In genomic region chr13:101221331-101222043, GRCm38 (mm10) we compare ENCODE assay signal across 24 mouse cellular contexts.
DNase-seq lines count a peak whose midpoint lies in the region; ATAC-seq and TF ChIP-seq lines count a peak whose summit lies in the region.
"Had no signal": no experiment of that assay in that cellular context is flagged by ENCODE, and none has a peak within 500 bp of the region (broad histone marks: within the 10 kb centered on the region; RNA-seq: fewer than 3 reads in every experiment).

No protein-coding gene starts in this region.

- intact Hi-C loops in gastrocnemius, adult 2 months (cut with DNase I): no loop called here

- H3K4me3 ChIP-seq in gastrocnemius, adult 2 months: no peak overlapping the region
- H3K4me3 ChIP-seq in layer of hippocampus, adult 2 months: no peak overlapping the region
- no peak overlapping the region for H3K4me3 ChIP-seq in midbrain, embryonic 13.5 days (replicated peaks)
- H3K4me3 ChIP-seq: embryonic facial prominence, embryonic 15.5 days; erythroblast, embryonic 14.5 days; forebrain, embryonic 15.5 days; hindbrain, embryonic 12.5 days had no signal

- peak overlapping the region; percentile 40 for H3K27ac ChIP-seq in gastrocnemius, adult 2 months
- peak overlapping the region; percentile 43 for H3K27ac ChIP-seq in layer of hippocampus, adult 2 months
- no peak overlapping the region for H3K27ac ChIP-seq in midbrain, embryonic 13.5 days
- H3K27ac ChIP-seq: embryonic facial prominence, embryonic 15.5 days; forebrain, embryonic 15.5 days; hindbrain, embryonic 12.5 days had no signal

- H3K4me1 ChIP-seq in midbrain, embryonic 13.5 days (replicated peaks): peaks cover 6% of the 10 kb centered on the region; the same call in 1 of the 2 replicates

- no peak for TF ChIP-seq CTCF in gastrocnemius, adult 2 months (IDR thresholded peaks at IDR 0.05)
- no peak for TF ChIP-seq CTCF in layer of hippocampus, adult 2 months (conservative IDR thresholded peaks at IDR 0.05)

- no peak overlapping the region for H3K9ac ChIP-seq in midbrain, embryonic 13.5 days (replicated peaks)
- H3K9ac ChIP-seq: embryonic facial prominence, embryonic 15.5 days; forebrain, embryonic 15.5 days; hindbrain, embryonic 12.5 days had no signal

- H3K27me3 ChIP-seq in midbrain, embryonic 13.5 days: no peaks in the 10 kb centered on the region
- H3K27me3 ChIP-seq: CH12.LX; embryonic facial prominence, embryonic 15.5 days; forebrain, embryonic 15.5 days; hindbrain, embryonic 12.5 days; Patski had no signal

- H3K4me2 ChIP-seq in midbrain, embryonic 13.5 days (replicated peaks): no peak overlapping the region
- H3K4me2 ChIP-seq: embryonic facial prominence, embryonic 15.5 days; forebrain, embryonic 15.5 days; hindbrain, embryonic 12.5 days had no signal

- H3K9me3 ChIP-seq in midbrain, embryonic 13.5 days: no peaks in the 10 kb centered on the region
- H3K9me3 ChIP-seq: embryonic facial prominence, embryonic 15.5 days; forebrain, embryonic 15.5 days; hindbrain, embryonic 12.5 days had no signal

- ATAC-seq in midbrain, embryonic 13.5 days: no peak
- ATAC-seq: activated CD4-positive, CD25-positive, alpha-beta regulatory T cell, adult 4 months; forebrain, embryonic 15.5 days; hindbrain, embryonic 16.5 days; inflammation-experienced regulatory T-cells, adult 6 months; intestine, postnatal 0 days; Patski had no signal

- DNase-seq in gastrocnemius, adult 2 months: peak; percentile 45
- no peak for DNase-seq in gastrocnemius, postnatal 4 days (ENCODE audit: low spot score in 2 of 2)
- DNase-seq in layer of hippocampus, adult 2 months (ENCODE audit: low spot score in 2 of 2): no peak
- DNase-seq in layer of hippocampus, postnatal 14 days (ENCODE audit: low spot score in 2 of 2): no peak
- DNase-seq in fat pad, adult 2 months (ENCODE audit: extremely low read depth, low read depth, low spot score): peak; percentile 75
- no peak for DNase-seq in urinary bladder, postnatal 10 days (ENCODE audit: low spot score)
- DNase-seq: adrenal gland, postnatal 14 days; cerebellum, adult 18-20 months; cerebellum, postnatal 10 days; embryo, embryonic 11 days; gastrocnemius, postnatal 10 days; heart, postnatal 10 days; heart, postnatal 4 days had no signal

- no peaks in the 10 kb centered on the region for H3K36me3 ChIP-seq in midbrain, embryonic 13.5 days
- H3K36me3 ChIP-seq: embryonic facial prominence, embryonic 15.5 days; forebrain, embryonic 15.5 days; hindbrain, embryonic 12.5 days had no signal

- 65% methylated on average over 7 of the region's 7 CpGs for WGBS in midbrain, embryonic 13.5 days

Comparison
In these comparisons a context has a peak if more than half of its experiments do, and no peak if none do; other contexts are left out.
1. DNase-seq: peak in gastrocnemius, adult 2 months (single experiment) and fat pad, adult 2 months (single experiment); none in gastrocnemius, postnatal 4 days (0 of 2), layer of hippocampus, adult 2 months (0 of 2), layer of hippocampus, postnatal 14 days (0 of 2) and urinary bladder, postnatal 10 days (single experiment).